ENCODE assay signal across 14 mouse cellular contexts in genomic region chr7:29444070-29444469, GRCm38 (mm10).
A peak's percentile ranks its signal among the peaks of the same experiment; 100 is the strongest.
DNase-seq lines count a peak whose midpoint lies in the region; ATAC-seq lines count a peak whose summit lies in the region.
"Had no signal": no experiment of that assay in that cellular context is flagged by ENCODE, and none has a peak within 500 bp of the region (broad histone marks: within the 10 kb centered on the region; RNA-seq: fewer than 3 reads in every experiment).

No protein-coding gene starts in this region.

- ATAC-seq in limb, embryonic 11.5 days (ENCODE audit: insufficient number of reproducible peaks, low FRiP score, low TSS enrichment, low read depth), result no peak
- no peak for ATAC-seq in embryonic facial prominence, embryonic 15.5 days (ENCODE audit: insufficient number of reproducible peaks, low FRiP score, low TSS enrichment, low read depth)
- ATAC-seq in stomach, embryonic 14.5 days (ENCODE audit: insufficient number of reproducible peaks, insufficient read depth, low FRiP score, low read depth), result no peak

- H3K27ac ChIP-seq in limb, embryonic 11.5 days (replicated peaks; ENCODE audit: low read depth, low read length), result 0 out of 2 replicates have a peak overlapping the region, but pooled peaks have one; percentile 6
- H3K27ac ChIP-seq in limb, embryonic 10.5 days, result no peak overlapping the region
- H3K27ac ChIP-seq in embryonic facial prominence, embryonic 15.5 days (replicated peaks), result peak overlapping the region; percentile 11; the same call in 1 of the 2 replicates
- peak overlapping the region; percentile 66; the same call in 1 of the 2 replicates for H3K27ac ChIP-seq in stomach, embryonic 14.5 days (ENCODE audit: low read length)

- H3K36me3 ChIP-seq in limb, embryonic 11.5 days (ENCODE audit: control insufficient read depth, insufficient read depth, low read length), result no peaks in the 10 kb centered on the region
- H3K36me3 ChIP-seq in limb, embryonic 10.5 days, result no peaks in the 10 kb centered on the region
- no peaks in the 10 kb centered on the region for H3K36me3 ChIP-seq in embryonic facial prominence, embryonic 15.5 days
- H3K36me3 ChIP-seq in stomach, embryonic 14.5 days (ENCODE audit: control insufficient read depth, insufficient read depth, low read length), result no peaks in the 10 kb centered on the region

- no peaks in the 10 kb centered on the region for H3K27me3 ChIP-seq in limb, embryonic 11.5 days (ENCODE audit: control insufficient read depth, insufficient read depth, low read length)
- no peaks in the 10 kb centered on the region for H3K27me3 ChIP-seq in limb, embryonic 10.5 days (ENCODE audit: low read depth, poor library complexity, severe bottlenecking)
- H3K27me3 ChIP-seq in embryonic facial prominence, embryonic 15.5 days, result no peaks in the 10 kb centered on the region
- H3K27me3 ChIP-seq in stomach, embryonic 14.5 days (ENCODE audit: control insufficient read depth, insufficient read depth, low read length), result no peaks in the 10 kb centered on the region

- H3K4me2 ChIP-seq in limb, embryonic 11.5 days (ENCODE audit: low read depth, severe bottlenecking), result no peak overlapping the region
- H3K4me2 ChIP-seq in embryonic facial prominence, embryonic 15.5 days (replicated peaks), result no peak overlapping the region
- no peak overlapping the region for H3K4me2 ChIP-seq in stomach, embryonic 14.5 days (replicated peaks; ENCODE audit: low read depth, low read length)

- H3K9ac ChIP-seq in limb, embryonic 11.5 days (ENCODE audit: low read length), result no peak overlapping the region
- no peak overlapping the region for H3K9ac ChIP-seq in embryonic facial prominence, embryonic 15.5 days
- no peak overlapping the region for H3K9ac ChIP-seq in stomach, embryonic 14.5 days (replicated peaks; ENCODE audit: low read depth, low read length)

- H3K9me3 ChIP-seq in limb, embryonic 11.5 days (ENCODE audit: control insufficient read depth, low read length), result no peaks in the 10 kb centered on the region
- no peaks in the 10 kb centered on the region for H3K9me3 ChIP-seq in limb, embryonic 10.5 days (replicated peaks)
- no peaks in the 10 kb centered on the region for H3K9me3 ChIP-seq in embryonic facial prominence, embryonic 15.5 days (replicated peaks)
- H3K9me3 ChIP-seq in stomach, embryonic 14.5 days (ENCODE audit: control insufficient read depth, low read depth, low read length), result no peaks in the 10 kb centered on the region

- 76% methylated on average over 2 of the region's 2 CpGs for WGBS in limb, embryonic 11.5 days
- WGBS in limb, embryonic 10.5 days, result 83% methylated on average over 2 of the region's 2 CpGs
- WGBS in embryonic facial prominence, embryonic 15.5 days, result 55% methylated on average over 2 of the region's 2 CpGs
- WGBS in stomach, embryonic 14.5 days, result 35% methylated on average over 2 of the region's 2 CpGs

- H3K4me3 ChIP-seq in limb, embryonic 11.5 days (ENCODE audit: low read depth, low read length), result no peak overlapping the region
- no peak overlapping the region for H3K4me3 ChIP-seq in limb, embryonic 10.5 days
- no peak overlapping the region for H3K4me3 ChIP-seq in embryonic facial prominence, embryonic 15.5 days (replicated peaks)
- H3K4me3 ChIP-seq in stomach, embryonic 14.5 days (ENCODE audit: low read depth, low read length), result no peak overlapping the region

- H3K4me1 ChIP-seq in limb, embryonic 11.5 days (ENCODE audit: control insufficient read depth, insufficient read depth, low read length), result no peaks in the 10 kb centered on the region
- peaks cover 24% of the 10 kb centered on the region for H3K4me1 ChIP-seq in limb, embryonic 10.5 days
- H3K4me1 ChIP-seq in embryonic facial prominence, embryonic 15.5 days, result peaks cover 35% of the 10 kb centered on the region
- peaks cover 13% of the 10 kb centered on the region for H3K4me1 ChIP-seq in stomach, embryonic 14.5 days (ENCODE audit: control insufficient read depth, insufficient read depth, low read length)

- DNase-seq in adrenal gland, adult 2 months, result peak; percentile 59
- DNase-seq in adrenal gland, adult 8-10 months, result no peak
- no peak for DNase-seq in limb, embryonic 11.5 days (ENCODE audit: low spot score)
- no peak for DNase-seq in limb, embryonic 10.5 days (ENCODE audit: low spot score)
- DNase-seq in ovary, adult 18-20 months (ENCODE audit: low spot score), result no peak
- DNase-seq in embryo, embryonic 10.5 days (ENCODE audit: low spot score), result no peak
- DNase-seq: cerebellum, adult 18-20 months; heart, postnatal 4 days; kidney, postnatal 10 days; layer of hippocampus, postnatal 36 days; lung, postnatal 36 days; midbrain, embryonic 14.5 days had no signal
